Mouse (Mus musculus) ES-E14 (cell line): ENCODE data around the gene Cadm2. TPM values are rescaled to one million over a fixed set of nuclear protein-coding genes. Genes with fewer than 3 reads are reported as not detected.

Experiments
- DNase-seq: peaks from one replicate; pipeline ENCODE4 v3.0.0-alpha.2; 2013; ENCODE audit warnings: low read depth, low spot score
- H3K27ac ChIP-seq: 2 replicates; pipeline ENCODE4 v1.5.1; 2012; ENCODE audit warnings: low read depth, mild to moderate bottlenecking, low read length, moderate library complexity, mixed read lengths; ENCODE audit not compliant: poor library complexity, insufficient read depth, severe bottlenecking
- H3K36me3 ChIP-seq: 2 replicates; pipeline ENCODE4 v1.6.1; 2012; ENCODE audit warnings: mild to moderate bottlenecking, low read length, moderate library complexity, mixed read lengths; ENCODE audit not compliant: control insufficient read depth, poor library complexity, insufficient read depth, severe bottlenecking
- H3K4me1 ChIP-seq, 2 experiments: fragments of 150-350 bp in 1 of 2; sonication (generic) in 1 of 2; 2 replicates each; pipeline ENCODE4 v1.6.1; 2012; ENCODE audit warnings: low read length in 2 of 2, mild to moderate bottlenecking in 1 of 2, mixed read lengths in 1 of 2; ENCODE audit not compliant: control insufficient read depth in 2 of 2, insufficient read depth in 2 of 2, poor library complexity in 1 of 2
- H3K4me3 ChIP-seq, 2 experiments: fragments of 150-350 bp in 1 of 2; sonication (generic) in 1 of 2; 2 replicates each; pipeline ENCODE4 v1.5.1; 2012; ENCODE audit warnings: low read length in 2 of 2, low read depth in 1 of 2, mild to moderate bottlenecking in 1 of 2, mixed read lengths in 1 of 2; ENCODE audit not compliant: insufficient read depth in 1 of 2, poor library complexity in 1 of 2, severe bottlenecking in 1 of 2
- H3K9ac ChIP-seq: 2 replicates; pipeline ENCODE4 v1.6.1; 2012; ENCODE audit warnings: low read depth, mild to moderate bottlenecking, low read length, mixed read lengths; ENCODE audit not compliant: poor library complexity, insufficient read depth, severe bottlenecking
- H3K9me3 ChIP-seq: fragments of 150-350 bp; sonication (generic); 2 replicates; pipeline ENCODE4 v1.6.1; 2012; ENCODE audit warnings: low read depth, mild to moderate bottlenecking, low read length; ENCODE audit not compliant: control insufficient read depth, insufficient read depth
- CHD2 ChIP-seq: IDR thresholded peaks from 2 replicates; pipeline ENCODE4 v1.6.1; 2014; ENCODE audit warnings: mild to moderate bottlenecking, low read depth, low read length, inconsistent platforms
- HCFC1 ChIP-seq: IDR thresholded peaks from 2 replicates; pipeline ENCODE4 v1.6.1; 2012; ENCODE audit warnings: low read length, inconsistent platforms, borderline replicate concordance; ENCODE audit not compliant: insufficient read depth
- MAFK ChIP-seq: IDR thresholded peaks from 2 replicates; pipeline ENCODE4 v1.6.1; 2014; ENCODE audit warnings: mild to moderate bottlenecking, low read depth, low read length, inconsistent platforms; ENCODE audit not compliant: insufficient read depth
- ZC3H11A ChIP-seq: IDR thresholded peaks from 2 replicates; pipeline ENCODE4 v1.6.1; 2012; ENCODE audit warnings: low read depth, mild to moderate bottlenecking, inconsistent platforms, low read length, borderline replicate concordance
- ZNF384 ChIP-seq: IDR thresholded peaks from 2 replicates; pipeline ENCODE4 v1.6.1; 2012; ENCODE audit warnings: low read depth, low read length, inconsistent platforms
- in situ Hi-C, 2 experiments: fragments of 600-800 bp; cut with MboI; formaldehyde crosslinking; loops; one replicate each; pipeline ENCODE4 v1.15.1; 2025; ENCODE audit warnings: low sequenced_read_pairs in 2 of 2, inconsistent platforms in 1 of 2; ENCODE audit not compliant: unreplicated experiment in 2 of 2
- total RNA-seq: library from RNA; depleted of rRNA; stranded (reverse); fragments of 300-350 nt; gene quantifications from 2 replicates; pipeline ENCODE4 v1.2.3, GENCODE M21; 2012

Gene Cadm2
- total RNA-seq, 1 experiment = 0.09 TPM

GRCm38 (mm10) chr16:67226696-67227095 lies 394.0 kb downstream of the Cadm2 start:
- no peak overlapping the region for H3K9ac ChIP-seq
- H3K4me1 ChIP-seq = no peaks in the 10 kb centered on the region
- H3K9me3 ChIP-seq = no peaks in the 10 kb centered on the region
- no peak overlapping the region for H3K27ac ChIP-seq
- no peak for TF ChIP-seq HCFC1
- TF ChIP-seq ZNF384 = no peak
- TF ChIP-seq CHD2 = no peak
- TF ChIP-seq ZC3H11A = no peak
- no peak for TF ChIP-seq MAFK
- in situ Hi-C loops = no loop called here
- H3K36me3 ChIP-seq = no peaks in the 10 kb centered on the region
- DNase-seq = no peak
- H3K4me3 ChIP-seq = no peak overlapping the region

DNA sequence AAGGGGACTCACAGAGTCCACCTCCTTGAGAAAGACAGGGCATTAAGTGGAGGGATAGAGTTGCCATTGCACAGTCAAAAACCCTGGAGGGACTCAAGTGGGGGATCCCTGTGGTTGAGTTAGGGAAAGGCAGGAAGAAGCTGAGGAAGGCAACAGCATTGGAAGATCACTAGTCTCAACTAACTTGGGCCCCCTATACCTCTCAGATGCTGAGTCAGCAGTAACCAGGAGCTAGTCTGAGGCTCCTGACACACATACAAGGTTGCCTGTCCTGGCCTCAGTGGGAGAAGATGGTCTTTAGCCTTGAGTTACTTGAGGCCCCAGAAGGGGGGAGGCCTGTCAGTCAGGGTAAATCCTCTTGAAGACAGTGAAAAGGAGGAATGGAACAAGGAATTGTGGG lies 417.4 kb downstream of the Cadm2 start:
- Histone ChIP-seq H3K27ac (no peak overlapping the region), H3K9ac (no peak overlapping the region), H3K9me3 (no peaks in the 10 kb centered on the region), H3K36me3 (no peaks in the 10 kb centered on the region), H3K4me3 (no peak overlapping the region), H3K4me1 (no peaks in the 10 kb centered on the region)
- DNase-seq = no peak
- in situ Hi-C loops = no loop called here
- TF ChIP-seq HCFC1 (no peak), MAFK (peak; percentile 93), ZNF384 (no peak), ZC3H11A (no peak), CHD2 (no peak)

GRCm38 (mm10) chr16:67192852-67193415 lies 427.8 kb downstream of the Cadm2 start:
- H3K4me3 ChIP-seq = no peak overlapping the region
- no peak for TF ChIP-seq MAFK
- TF ChIP-seq ZNF384 = no peak
- TF ChIP-seq HCFC1 = no peak
- TF ChIP-seq CHD2 = no peak
- TF ChIP-seq ZC3H11A = no peak

GRCm38 (mm10) chr16:67192395-67192794 lies 428.3 kb downstream of the Cadm2 start:
- no peak overlapping the region for H3K4me3 ChIP-seq
- H3K4me1 ChIP-seq = no peaks in the 10 kb centered on the region
- H3K9me3 ChIP-seq = no peaks in the 10 kb centered on the region
- TF ChIP-seq CHD2 = no peak
- no peak for TF ChIP-seq ZC3H11A
- TF ChIP-seq ZNF384 = no peak
- no peak for TF ChIP-seq MAFK
- TF ChIP-seq HCFC1 = no peak
- no peak overlapping the region for H3K27ac ChIP-seq
- in situ Hi-C loops = no loop called here
- no peak for DNase-seq
- no peak overlapping the region for H3K9ac ChIP-seq
- H3K36me3 ChIP-seq = no peaks in the 10 kb centered on the region

More at GRCm38 (mm10) chr16:67192852-67193415, 427.8 kb downstream of the Cadm2 start:
- no peak overlapping the region for H3K27ac ChIP-seq
- DNase-seq = no peak
- no peak overlapping the region for H3K9ac ChIP-seq
- no peaks in the 10 kb centered on the region for H3K4me1 ChIP-seq
- H3K9me3 ChIP-seq = no peaks in the 10 kb centered on the region
- no peaks in the 10 kb centered on the region for H3K36me3 ChIP-seq
- in situ Hi-C loops = no loop called here

- Histone ChIP-seq H3K9ac (no peak overlapping the region), H3K9me3 (no peaks in the 10 kb centered on the region), H3K4me3 (no peak overlapping the region), H3K36me3 (no peaks in the 10 kb centered on the region), H3K27ac (no peak overlapping the region), H3K4me1 (no peaks in the 10 kb centered on the region)
- in situ Hi-C loops = no loop called here
- DNase-seq = no peak
- TF ChIP-seq ZC3H11A (no peak), MAFK (no peak), HCFC1 (no peak), CHD2 (no peak), ZNF384 (no peak)
These were observed 434.4 kb downstream of the Cadm2 start for GRCm38 (mm10) chr16:67186322-67186721.
